Mouse (Mus musculus): ENCODE measurements around the gene Olfr764-ps1. TPM values are rescaled to one million over a fixed set of nuclear protein-coding genes. Genes with fewer than 3 reads are reported as not detected.
A peak's percentile ranks its signal among the peaks of the same experiment; 100 is the strongest.
"Not testable (repeated sequence)": the region's sequence is repeated elsewhere in the genome, so short reads cannot be mapped to it uniquely, and the experiment has no call there.

Gene Olfr764-ps1
- polyA plus RNA-seq (2012; rRNA removed): not detected in 2 replicates

GRCm38 (mm10) chr10:129039796-129040195 lies at the start of gene Olfr764-ps1:
Olfr764-ps1 (minus strand) TSS chr10:129039896.
- no peak for DNase-seq
- H3K4me3 ChIP-seq (replicated peaks; ENCODE audit: extremely low read depth, low read depth, low read length): no peak within 1 kb of the TSS
- no peak for TF ChIP-seq CTCF (IDR thresholded peaks at IDR 0.05; ENCODE audit: insufficient read depth, low read length)
- no peak for TF ChIP-seq POLR2A (IDR thresholded peaks at IDR 0.05; ENCODE audit: borderline replicate concordance, extremely low read depth, low read depth, low read length)
- no peaks in the 10 kb centered on the region for H3K4me1 ChIP-seq (ENCODE audit: control insufficient read depth, insufficient read depth, low read length)
- WGBS: 71% methylated on average over 3 of the region's 3 CpGs

- not testable (repeated sequence) for H3K4me1 ChIP-seq (ENCODE audit: control insufficient read depth, insufficient read depth, low read length); H3K4me3 ChIP-seq (replicated peaks; ENCODE audit: extremely low read depth, low read depth, low read length); DNase-seq
Measured at GRCm38 (mm10) chr10:129082810-129083209, 43.1 kb upstream of the Olfr764-ps1 start, which contains the start of gene Olfr767. Olfr767 (minus strand) TSS chr10:129082910.

GRCm38 (mm10) chr10:129068877-129069276 lies 29.2 kb upstream of the Olfr764-ps1 start, which contains the start of gene Olfr766-ps1:
Olfr766-ps1 (minus strand) TSS chr10:129068977.
- no peak for DNase-seq
- TF ChIP-seq CTCF (IDR thresholded peaks at IDR 0.05; ENCODE audit: insufficient read depth, low read length) (no peak), POLR2A (IDR thresholded peaks at IDR 0.05; ENCODE audit: borderline replicate concordance, extremely low read depth, low read depth, low read length) (no peak)
- Histone ChIP-seq H3K4me1 (ENCODE audit: control insufficient read depth, insufficient read depth, low read length) (no peaks in the 10 kb centered on the region), H3K4me3 (replicated peaks; ENCODE audit: extremely low read depth, low read depth, low read length) (no peak within 1 kb of the TSS)
- WGBS: 79% methylated on average over 2 of the region's 2 CpGs

GRCm38 (mm10) chr10:129049898-129050297 lies 10.2 kb upstream of the Olfr764-ps1 start, which contains the start of gene Olfr765:
Olfr765 (minus strand) TSS chr10:129049998.
- not testable (repeated sequence) for DNase-seq; H3K4me1 ChIP-seq (ENCODE audit: control insufficient read depth, insufficient read depth, low read length); H3K4me3 ChIP-seq (replicated peaks; ENCODE audit: extremely low read depth, low read depth, low read length)

- Histone ChIP-seq H3K4me1 (ENCODE audit: control insufficient read depth, insufficient read depth, low read length) (no peaks in the 10 kb centered on the region), H3K4me3 (replicated peaks; ENCODE audit: extremely low read depth, low read depth, low read length) (no peak overlapping the region)
- no peak for TF ChIP-seq POLR2A (IDR thresholded peaks at IDR 0.05; ENCODE audit: borderline replicate concordance, extremely low read depth, low read depth, low read length)
- no peak for TF ChIP-seq CTCF (IDR thresholded peaks at IDR 0.05; ENCODE audit: insufficient read depth, low read length)
- 80% methylated on average over 2 of the region's 2 CpGs for WGBS
- DNase-seq: no peak
Measured at GRCm38 (mm10) chr10:129028343-129028742, 11.4 kb downstream of the Olfr764-ps1 start.

GRCm38 (mm10) chr10:129026018-129026662 lies 13.6 kb downstream of the Olfr764-ps1 start:
- H3K4me3 ChIP-seq (replicated peaks; ENCODE audit: extremely low read depth, low read depth, low read length): no peak overlapping the region
- 59% methylated on average over 3 of the region's 3 CpGs for WGBS
- peak; percentile 9 for DNase-seq
- no peak for TF ChIP-seq POLR2A (IDR thresholded peaks at IDR 0.05; ENCODE audit: borderline replicate concordance, extremely low read depth, low read depth, low read length)
- peak; percentile 13; the same call in 1 of the 2 replicates for TF ChIP-seq CTCF (IDR thresholded peaks at IDR 0.05; ENCODE audit: insufficient read depth, low read length)
- no peaks in the 10 kb centered on the region for H3K4me1 ChIP-seq (ENCODE audit: control insufficient read depth, insufficient read depth, low read length)

- TF ChIP-seq CTCF (IDR thresholded peaks at IDR 0.05; ENCODE audit: insufficient read depth, low read length) (no peak), POLR2A (IDR thresholded peaks at IDR 0.05; ENCODE audit: borderline replicate concordance, extremely low read depth, low read depth, low read length) (no peak)
- Histone ChIP-seq H3K4me3 (replicated peaks; ENCODE audit: extremely low read depth, low read depth, low read length) (no peak overlapping the region), H3K4me1 (ENCODE audit: control insufficient read depth, insufficient read depth, low read length) (no peaks in the 10 kb centered on the region)
- DNase-seq: no peak
Measured at GRCm38 (mm10) chr10:129023319-129023718, 16.4 kb downstream of the Olfr764-ps1 start.

- no peak for TF ChIP-seq POLR2A (IDR thresholded peaks at IDR 0.05; ENCODE audit: borderline replicate concordance, extremely low read depth, low read depth, low read length)
- no peak for TF ChIP-seq CTCF (IDR thresholded peaks at IDR 0.05; ENCODE audit: insufficient read depth, low read length)
- H3K4me3 ChIP-seq (replicated peaks; ENCODE audit: extremely low read depth, low read depth, low read length): no peak overlapping the region
- DNase-seq: no peak
- no peaks in the 10 kb centered on the region for H3K4me1 ChIP-seq (ENCODE audit: control insufficient read depth, insufficient read depth, low read length)
Measured at GRCm38 (mm10) chr10:129014477-129014876, 25.2 kb downstream of the Olfr764-ps1 start.

GRCm38 (mm10) chr10:129011511-129011910 lies 28.2 kb downstream of the Olfr764-ps1 start:
- not testable (repeated sequence) for DNase-seq; H3K4me1 ChIP-seq (ENCODE audit: control insufficient read depth, insufficient read depth, low read length); H3K4me3 ChIP-seq (replicated peaks; ENCODE audit: extremely low read depth, low read depth, low read length)
- 37% methylated on average over 2 of the region's 5 CpGs for WGBS

GRCm38 (mm10) chr10:129010288-129010841 lies 29.3 kb downstream of the Olfr764-ps1 start, which contains the start of gene Olfr763:
Olfr763 (plus strand) TSS chr10:129010791.
- no peak for DNase-seq
- 71% methylated on average over 2 of the region's 2 CpGs for WGBS
- TF ChIP-seq POLR2A (IDR thresholded peaks at IDR 0.05; ENCODE audit: borderline replicate concordance, extremely low read depth, low read depth, low read length) (no peak), CTCF (IDR thresholded peaks at IDR 0.05; ENCODE audit: insufficient read depth, low read length) (no peak)

More at GRCm38 (mm10) chr10:129010288-129010841, 29.3 kb downstream of the Olfr764-ps1 start, which contains the start of gene Olfr763:
- Histone ChIP-seq H3K4me1 (ENCODE audit: control insufficient read depth, insufficient read depth, low read length) (no peaks in the 10 kb centered on the region), H3K4me3 (replicated peaks; ENCODE audit: extremely low read depth, low read depth, low read length) (no peak within 1 kb of the TSS)
